Mouse (Mus musculus) testis, postnatal 14 days (tissue): Measurements from ENCODE around the gene Mob3b.

Experiments used
- DNase-seq: peaks from one replicate; pipeline ENCODE4 v3.0.0; 2021; ENCODE audit warnings: low spot score

Mob3b gene

DNA sequence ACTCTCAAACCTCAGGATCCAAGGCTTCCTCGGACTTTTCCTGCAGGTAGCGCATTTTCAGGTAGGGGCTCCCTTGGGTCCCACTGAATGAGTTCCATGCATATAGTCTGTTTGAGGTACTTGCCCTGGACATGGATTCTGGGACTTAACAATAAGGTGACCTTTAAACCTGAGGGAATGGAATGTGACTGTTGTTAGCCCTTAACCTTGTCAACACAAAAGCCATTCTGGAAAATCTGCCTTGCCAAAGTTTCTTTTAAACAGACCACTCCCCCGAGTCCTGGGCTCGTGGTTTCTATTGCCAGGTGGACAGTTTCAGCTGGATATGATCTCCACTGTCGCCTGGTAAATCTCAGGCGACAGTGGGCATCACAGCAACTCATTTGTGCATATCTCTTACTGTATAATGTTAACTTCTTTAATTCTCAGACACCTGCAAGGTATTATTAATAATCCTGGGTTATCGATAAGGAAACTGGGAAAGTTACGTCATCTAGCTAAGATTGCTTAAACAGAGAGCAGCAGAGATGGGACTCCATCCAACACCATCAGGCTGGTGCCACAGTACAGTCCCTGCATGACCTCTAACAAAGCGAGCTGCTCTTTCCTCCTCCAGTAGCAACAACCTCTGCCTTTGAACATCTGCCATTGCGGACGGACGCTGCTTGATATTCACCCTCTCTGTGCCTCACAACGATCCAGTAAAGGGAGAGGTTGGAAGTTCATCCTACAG is 43.6 kb downstream of the Mob3b start:
- no peak for DNase-seq

DNA sequence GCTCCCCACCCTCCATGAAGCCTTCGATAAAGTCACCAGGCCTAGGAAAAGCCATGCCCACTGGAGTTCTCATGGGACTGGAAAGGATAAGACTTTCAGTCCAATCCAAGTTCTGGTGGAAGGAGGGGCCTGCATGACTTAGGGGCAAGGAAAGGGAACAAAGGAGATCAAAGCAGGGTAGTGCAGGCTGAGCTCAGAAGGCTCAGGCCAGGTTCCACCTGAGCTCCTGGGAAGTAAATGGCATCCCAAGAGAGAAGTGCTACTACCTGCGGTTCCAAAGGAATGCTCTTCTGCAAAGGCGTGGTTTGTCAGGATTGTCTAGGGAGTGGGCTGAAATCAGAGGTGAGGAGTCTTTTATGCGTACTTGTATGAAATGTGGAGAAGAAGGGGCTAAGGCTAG is 44.8 kb downstream of the Mob3b start:
- DNase-seq: no peak

DNA sequence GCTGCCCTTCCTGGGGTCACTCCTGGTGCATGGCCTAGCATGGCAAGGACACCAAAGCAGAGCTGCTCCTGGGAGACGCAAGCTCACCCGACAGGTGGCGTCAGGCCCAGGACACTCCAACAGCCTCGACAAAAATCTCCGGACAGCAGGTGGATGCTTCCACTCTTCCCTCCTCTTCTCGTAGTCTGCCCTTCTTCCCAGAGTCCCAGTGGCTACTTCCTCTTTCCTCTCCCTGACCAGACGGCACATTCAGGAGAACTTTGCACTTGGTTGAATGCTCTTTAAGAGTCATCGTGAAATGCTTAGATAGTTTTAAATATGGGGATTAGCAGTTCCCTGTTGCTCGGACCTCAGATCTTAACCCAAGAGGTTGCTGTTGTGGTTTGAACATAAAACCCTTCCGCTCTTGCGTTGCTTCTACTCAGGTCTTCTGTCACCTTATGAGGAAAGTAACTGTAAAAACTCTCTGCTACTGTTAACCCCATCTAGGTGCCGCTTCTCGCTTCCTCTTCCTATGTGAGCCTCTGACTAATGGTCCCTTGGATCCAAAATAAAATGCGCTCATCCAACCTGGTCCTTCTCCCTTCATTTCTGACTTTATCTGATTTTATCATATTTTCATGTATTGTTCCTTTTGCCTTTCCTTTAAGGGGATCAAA is 52.0 kb downstream of the Mob3b start:
- no peak for DNase-seq

DNA sequence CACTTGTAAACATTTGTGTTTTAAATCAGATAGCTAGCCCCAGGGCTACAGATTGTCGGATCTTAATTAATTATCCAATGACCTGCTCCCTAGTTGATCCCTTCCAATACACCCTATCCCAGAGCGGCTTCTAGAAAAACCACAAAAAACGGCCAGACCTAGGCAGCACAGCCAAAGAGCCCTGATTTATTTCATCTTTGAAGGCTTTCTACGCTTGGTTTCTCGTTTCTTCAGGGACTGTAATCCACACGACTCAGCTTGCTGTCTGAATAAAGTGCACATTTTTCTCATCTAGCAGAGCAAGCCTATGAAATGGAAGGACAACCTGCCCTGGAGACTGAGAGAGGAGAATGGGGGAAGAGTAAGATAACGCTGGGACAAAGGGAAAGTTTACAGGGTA is 56.1 kb downstream of the Mob3b start:
- no peak for DNase-seq

DNA sequence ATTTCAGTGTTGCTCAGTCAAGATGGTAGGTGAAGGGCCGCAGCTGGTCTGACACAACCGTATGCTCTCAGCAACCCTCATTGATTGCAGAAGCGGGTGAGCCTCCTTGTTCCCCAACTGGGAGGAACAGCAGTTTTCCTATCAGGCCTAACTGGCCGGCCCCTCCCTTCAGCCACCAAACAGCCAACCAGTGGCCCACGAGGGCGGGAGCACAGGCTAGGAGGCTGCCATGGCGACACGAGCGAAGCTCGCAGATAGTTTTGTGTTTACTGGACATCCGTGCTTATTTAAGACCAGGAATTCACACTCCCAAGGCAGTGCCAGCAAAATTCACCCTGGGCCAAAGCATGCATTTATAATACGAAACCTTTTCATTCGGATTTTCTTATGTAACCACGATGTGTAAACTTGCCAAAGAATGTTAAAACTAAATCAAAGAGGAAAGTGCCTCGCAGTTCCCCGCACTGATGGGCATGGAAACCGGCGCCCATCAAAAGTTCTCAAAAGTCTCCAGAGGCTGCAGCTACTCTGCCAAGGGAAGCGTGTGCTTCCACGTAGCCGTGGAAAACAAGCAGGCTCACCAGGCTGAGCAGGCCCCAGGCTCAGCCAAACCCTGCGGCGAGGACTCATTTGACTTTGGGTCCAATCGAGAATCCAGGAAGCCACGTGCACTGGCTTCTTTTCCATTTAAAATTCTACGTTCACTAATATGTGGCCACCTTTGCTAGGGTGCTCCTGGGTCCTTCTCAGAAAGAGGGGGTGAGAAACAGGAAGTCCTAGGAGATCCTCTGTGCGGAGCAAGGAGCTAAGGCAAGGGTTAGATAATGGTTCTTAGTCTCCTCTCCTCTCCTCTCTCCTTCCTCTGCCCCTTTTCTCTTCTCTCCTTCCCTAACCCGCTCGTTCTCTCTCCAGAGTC is 57.2 kb downstream of the Mob3b start:
- peak; percentile 80 for DNase-seq

DNA sequence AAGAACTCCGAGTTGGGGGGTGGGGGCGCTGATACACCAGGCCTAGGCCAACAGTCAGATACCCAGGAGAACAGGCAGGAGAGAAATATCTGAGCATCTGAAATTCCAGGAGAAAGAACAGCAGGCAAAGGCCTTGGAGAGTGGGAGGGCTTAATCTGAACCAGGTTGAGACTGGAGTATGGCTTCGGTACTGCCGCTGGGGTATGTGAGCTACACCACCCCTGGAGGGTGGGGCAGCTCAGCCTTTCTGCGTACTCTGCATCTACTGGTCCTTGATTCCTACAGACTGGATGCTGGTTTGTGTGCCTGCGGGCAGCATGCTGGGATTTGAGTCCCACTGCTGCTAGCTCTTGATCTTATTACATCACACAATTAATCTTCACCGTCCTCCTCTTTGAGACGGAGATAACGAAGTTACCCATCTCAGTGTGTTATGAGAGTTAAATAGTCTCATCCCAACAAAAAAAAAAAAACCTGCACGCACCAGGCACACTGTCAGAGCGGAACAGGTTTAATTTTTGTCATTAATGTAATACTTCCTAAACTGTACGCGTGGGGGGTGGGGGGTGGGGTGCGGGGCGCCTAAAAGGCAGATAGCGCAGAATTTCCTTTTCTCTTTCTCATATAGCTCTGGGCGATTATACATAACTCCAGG is 57.9 kb downstream of the Mob3b start:
- no peak for DNase-seq

DNA sequence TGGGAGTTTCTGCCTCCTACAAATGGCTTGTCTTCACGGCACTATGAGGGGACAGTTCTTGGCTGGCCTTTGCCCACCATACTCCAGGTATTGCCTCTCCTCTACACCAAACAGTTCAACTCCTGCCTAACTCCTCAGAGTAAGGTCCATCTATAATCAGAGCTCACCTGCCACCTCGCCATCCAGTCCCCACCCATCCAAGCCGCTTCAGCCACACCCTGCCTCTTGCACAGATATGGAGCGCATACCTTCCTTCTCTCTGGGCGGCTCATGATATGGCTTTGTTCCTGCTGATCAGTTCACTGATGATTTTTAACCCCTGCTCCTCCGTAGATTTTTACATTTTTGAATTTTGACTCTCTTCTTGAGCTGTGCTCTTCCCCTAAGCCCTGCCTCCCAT is 58.7 kb downstream of the Mob3b start:
- no peak for DNase-seq

DNA sequence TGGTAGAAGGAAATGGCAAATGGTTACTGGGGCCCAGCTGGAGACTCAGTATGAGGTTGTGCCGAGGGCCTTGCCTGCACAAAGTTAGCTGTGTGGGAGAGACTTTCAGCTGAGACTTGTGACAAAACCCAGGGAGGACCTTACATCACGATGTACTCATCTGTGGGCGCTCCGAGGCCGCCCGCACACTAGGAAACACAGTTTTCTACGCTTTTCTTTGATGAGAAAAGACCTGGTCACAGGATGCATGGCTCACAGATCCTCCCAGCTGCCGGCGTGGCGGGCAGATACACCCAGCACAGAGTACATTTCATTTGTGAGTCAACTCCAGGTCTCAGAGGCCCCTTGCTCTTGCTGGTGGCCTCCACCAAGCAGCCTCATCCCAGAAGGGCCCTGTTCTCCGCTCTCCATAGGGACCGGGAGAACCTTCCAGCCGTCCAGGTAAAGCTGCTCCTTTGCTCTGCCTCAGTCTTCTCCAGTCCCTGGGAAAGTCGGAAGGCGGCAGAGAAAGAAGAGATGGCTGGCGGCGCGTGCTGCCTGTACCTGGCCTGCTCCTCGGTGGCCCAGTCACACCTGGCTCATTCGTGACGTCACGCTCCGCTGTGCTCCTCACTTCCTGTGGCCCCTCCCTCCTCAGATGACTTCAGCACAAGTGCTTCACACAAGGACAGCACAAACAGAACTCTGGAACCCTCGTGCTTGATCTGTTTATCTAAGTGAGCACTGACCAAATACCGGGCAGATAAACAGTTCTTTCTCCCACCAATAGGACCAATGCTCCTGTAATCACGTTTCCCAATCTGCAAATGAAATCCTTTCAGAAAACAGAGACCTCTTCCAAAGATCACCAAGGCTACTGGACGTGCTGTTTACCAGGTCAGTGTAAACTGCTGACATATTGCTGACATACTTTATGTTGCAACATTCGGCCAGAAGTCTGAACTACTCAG is 60.8 kb downstream of the Mob3b start:
- no peak for DNase-seq

DNA sequence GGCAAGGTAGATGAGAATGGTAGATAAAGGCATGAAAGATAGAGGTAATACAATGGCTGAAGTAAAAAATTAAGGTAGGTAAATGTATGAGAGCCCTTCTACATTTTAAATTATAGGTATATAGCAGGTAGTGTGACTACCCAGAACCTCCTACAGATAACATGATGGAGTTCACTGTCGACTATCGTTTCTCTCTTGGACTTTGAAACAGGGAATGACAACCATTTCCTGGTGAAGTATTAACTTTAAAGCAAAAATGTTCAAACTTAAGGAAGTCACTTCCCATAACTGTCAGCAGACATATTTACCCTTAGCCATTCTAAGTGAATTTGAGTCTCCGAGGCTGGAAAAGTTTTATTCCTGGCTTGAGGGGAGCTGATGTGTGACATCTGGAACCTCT is 64.8 kb downstream of the Mob3b start:
- no peak for DNase-seq

DNA sequence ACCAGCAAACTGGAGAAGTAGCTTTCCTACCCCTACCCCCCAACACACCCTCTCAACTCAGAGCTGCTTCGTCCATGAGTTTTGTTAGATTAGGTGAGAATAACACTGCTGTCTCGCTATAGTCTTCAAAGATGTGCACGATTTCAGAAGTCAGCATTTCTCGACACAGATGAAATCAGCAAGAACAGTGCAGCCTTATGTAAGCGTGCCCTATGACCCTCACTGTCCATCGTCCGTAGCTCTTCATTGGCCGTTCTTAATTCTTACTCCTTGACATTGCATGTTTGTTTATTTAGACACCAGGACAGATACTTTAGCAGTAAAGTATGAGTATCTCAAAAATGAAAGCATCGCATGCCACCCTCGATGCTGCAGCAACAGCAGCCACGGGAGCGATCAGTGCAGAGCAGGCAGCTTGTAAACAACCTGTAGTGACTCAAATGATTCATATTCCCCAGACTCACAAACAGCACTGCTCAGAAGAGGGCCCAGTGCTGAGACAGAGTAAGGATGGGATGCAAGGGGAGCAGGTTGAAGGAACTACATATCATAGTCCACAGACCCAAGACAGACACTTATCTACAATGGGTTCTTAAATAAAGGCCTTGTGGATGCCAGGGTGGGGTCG is 66.0 kb downstream of the Mob3b start:
- DNase-seq: no peak

DNA sequence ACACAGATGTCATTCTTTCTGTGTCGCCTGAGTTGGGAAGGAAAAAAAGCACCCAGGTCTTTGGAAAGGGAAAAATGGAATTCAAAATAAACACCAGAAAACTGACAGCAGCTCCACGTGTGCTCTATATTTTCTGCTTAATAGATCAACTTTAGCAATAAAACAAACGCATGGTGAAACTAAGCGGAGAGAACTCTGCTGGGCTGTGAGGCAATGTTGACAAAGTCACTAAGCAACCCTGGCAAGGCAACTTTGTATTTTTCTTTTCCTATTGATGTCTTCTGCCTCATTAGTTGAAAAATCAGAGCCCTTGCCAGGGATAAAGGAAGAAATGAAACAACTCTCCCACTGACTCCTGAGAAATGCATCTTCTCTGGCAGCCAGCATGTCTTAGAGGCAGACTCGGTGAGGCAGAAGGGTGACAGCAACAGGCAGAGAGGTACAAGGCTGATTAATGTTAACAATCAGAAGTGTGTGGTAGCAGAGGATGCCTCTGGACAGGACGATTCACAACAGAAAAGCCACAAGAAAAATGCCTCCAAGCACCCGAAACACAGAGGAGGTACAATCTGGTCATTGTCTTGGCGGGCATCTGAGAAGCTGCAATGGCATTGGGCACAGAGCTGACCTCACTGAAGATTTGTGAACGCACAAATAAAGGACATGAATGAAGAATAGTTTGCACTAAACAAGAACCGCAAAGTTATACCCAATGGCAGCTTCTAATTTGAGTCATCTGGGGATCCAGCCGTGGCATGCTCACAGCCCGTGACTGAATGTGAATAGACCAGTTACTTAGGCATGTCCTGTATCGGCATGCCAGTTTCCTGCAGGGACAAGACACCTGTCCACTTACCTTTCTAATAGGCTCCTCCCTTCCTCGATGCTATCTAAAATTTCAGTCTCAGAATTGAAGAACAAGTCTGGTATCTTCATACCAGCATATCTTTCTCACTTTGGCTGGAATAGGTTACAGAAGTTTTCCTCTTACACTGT is 67.7 kb downstream of the Mob3b start:
- no peak for DNase-seq

DNA sequence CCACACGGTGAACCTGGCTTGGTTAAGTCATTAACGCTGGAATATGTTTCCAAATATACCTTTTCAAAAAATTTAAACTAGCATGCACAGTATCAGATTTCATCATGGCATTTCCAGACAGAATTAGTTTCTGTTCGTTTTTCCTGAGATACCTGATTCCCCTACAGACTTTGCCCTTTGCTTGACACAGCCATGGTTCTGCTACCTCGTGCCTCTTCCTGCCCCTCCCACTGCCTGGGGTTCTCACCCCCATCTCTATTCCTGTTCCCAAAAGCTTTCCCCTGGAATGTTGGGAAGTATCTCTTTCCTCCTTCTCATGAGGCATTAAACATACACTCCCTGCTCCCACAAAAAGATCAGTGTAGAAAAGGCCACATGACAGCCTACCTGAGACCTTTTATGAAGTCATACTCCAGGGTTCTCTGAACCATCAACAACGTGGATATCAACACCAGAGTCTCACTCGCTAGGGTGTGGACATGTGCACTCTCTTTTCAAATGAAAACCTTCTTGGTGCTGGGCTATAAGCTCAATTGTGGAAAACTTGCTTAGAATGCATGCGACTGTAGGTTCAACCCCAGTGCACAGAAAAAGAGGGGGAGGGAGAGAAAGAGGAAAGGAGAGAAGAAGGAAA is 71.1 kb downstream of the Mob3b start:
- no peak for DNase-seq

DNA sequence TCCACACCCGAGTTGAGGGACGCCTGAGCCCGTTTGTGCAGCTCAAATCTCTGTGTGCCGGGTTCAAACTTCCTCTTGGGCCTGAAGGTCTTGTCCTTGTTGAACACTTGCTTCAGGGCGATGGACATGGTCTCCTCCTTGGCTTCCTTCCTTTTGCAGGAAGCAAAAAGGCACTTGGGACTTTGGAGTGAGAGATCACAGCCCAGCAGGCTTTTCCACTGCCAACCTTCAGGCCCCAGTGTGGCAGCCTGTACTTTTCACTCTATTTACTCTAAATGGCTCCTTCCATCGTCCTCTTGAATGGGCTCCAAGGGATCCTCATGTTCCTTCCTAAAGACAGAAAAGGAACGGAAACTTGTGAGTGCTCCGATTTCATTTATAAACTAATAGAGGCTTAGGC is 73.2 kb downstream of the Mob3b start:
- no peak for DNase-seq

DNA sequence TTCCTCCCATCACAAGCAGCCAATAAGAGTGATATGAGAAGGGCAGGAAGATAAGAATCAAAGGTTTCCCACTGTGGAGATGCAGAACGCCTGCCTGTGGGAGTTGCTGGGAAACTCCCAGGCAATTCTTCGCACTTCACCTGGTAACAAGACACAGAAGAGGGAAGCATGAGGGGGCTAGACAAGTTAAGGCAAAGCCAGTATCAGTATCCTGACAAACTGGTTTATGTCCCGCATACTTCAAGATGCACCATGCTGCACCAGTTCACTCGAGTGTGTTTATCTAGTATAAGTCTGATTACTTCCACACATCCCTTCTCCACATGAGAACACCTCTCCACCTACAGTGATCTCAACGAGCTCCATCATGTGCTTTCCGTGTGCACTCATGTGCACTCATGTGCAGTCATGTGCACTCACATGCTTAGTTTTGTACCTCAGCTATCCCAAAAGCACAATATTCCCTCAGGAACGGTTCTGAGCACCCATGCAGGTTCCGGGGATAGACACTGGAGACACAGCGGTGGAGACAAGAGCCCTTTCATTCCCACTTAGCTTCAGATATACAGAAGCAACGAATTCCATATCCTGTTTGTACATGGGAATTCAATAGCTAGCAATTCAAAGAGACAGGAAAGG is 74.7 kb downstream of the Mob3b start:
- no peak for DNase-seq

DNA sequence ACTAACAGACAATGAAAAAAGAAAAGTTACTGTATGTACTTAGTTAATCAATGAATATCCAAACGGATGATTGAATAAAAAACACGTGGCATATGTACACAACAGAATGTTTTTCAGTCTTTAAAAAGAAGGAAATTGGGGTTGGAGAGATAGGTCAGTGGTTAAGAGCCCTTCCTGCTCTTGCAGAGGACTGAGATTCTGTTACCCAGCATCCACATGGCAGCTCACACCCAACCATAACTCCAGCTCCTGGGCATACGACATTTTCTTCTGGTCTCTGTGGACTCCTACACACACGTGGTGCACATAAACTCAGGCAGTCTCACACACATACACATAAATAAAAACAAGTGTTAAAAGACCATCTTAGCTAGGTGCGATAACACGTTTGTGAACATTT is 77.0 kb downstream of the Mob3b start:
- no peak for DNase-seq

DNA sequence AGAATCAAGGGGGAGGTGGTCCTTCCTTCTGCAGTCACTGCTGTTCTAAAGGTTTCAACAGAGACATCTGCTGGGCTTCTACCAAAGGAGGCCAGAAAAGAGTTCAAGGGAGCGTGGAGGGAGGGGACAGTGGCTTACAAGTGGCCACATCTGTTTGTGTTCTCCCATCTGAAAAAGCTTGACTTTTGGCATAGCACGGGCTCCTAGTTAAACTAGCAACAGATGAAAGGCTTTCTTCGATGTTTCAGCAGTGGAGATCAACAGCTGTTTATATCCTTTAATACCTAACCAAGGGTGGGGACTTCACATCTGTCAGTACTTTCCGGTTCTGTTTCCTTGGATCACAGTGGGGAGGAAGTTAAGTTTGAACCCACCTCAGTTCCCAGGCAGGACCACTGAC is 88.5 kb downstream of the Mob3b start:
- DNase-seq: no peak

DNA sequence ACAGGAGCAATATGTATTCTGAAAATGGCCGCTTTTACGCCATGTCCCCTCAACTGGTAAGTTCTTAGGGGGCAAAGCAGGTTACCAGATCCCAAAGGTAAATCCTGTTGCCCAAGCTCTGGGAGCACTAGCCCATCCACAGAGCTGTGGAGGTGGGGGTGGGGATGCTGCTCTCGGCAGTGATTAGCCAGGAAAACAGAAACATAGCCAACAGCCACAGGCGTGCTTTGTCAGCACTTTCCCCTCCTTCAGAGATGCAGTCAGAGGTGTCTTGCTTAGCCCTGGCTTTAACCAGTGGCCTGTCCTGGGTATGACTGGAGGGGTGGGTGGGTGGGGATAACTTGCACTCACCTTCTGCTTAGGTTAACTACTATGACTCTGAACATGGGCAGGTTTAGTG is 91.1 kb downstream of the Mob3b start:
- DNase-seq: no peak

DNA sequence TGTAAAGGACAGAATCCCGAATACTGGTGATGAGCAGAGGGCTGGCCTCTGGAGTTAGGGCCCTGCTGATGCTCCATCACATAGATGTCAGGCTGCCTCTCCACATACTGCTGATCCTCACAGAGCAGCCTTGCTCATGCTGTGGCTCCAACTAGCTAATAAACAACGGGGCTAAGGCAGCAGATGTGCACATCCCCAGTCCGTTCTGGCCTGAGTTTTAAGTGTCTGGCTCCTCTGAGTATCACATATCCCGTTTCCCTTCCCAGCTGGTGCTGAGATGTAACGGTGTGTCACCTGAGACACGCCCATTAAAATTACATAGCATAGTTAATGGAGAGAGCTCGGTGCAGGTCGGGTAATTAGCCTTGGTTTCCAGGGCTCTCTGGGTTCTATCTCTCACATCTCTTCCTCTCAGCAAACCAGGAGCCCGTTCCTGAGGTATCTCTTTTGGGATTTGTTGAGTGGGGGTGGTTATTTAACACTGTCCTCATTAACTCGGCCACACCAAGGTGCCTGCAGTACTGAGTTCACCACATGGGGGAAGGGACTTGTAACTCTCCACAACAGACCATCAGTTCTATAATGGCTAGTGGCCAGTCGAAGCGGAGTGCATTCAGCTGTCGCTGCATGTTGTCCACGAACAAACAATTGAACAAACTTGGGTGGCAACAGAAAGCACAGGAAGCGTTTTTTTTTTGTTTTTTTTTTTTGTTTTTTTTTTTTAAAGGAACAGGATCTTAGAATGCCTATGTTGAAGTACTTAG is 92.0 kb downstream of the Mob3b start:
- no peak for DNase-seq
